Mouse (Mus musculus) T-helper 1 cell (primary cell): Measurements from ENCODE around the gene Edc4.
"Not testable (repeated sequence)": the region's sequence is repeated elsewhere in the genome, so short reads cannot be mapped to it uniquely, and the experiment has no call there.

Source experiments
- in situ Hi-C: fragments of 300-600 bp; cut with MboI, MseI; formaldehyde crosslinking; loops from one replicate; pipeline ENCODE4 v1.15.1; 2025; ENCODE audit warnings: high pct_unique_total_duplicates

Edc4 gene

GRCm38 (mm10) chr8:105880754-105881520 is at the start of gene Edc4:
Gene Edc4 (plus strand): TSS chr8:105880881.
- in situ Hi-C loops = no loop called here

DNA sequence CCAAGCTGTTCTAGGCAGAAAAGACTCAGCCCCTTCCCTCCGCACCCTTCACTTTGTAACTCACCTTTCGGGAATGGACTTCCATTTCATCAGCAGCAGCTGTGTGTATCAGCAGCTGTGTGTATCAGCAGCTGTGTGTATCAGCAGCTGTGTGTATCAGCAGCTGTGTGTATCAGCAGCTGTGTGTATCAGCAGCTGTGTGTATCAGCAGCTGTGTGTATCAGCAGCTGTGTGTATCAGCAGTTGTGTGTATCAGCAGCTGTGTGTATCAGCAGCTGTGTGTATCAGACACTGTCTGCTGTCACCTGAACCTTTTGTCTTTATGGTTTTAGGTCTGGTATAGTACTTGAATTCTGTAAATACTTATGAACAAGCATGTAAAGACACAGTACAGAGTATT is 46.9 kb upstream of the Edc4 start:
- in situ Hi-C loops = not testable (repeated sequence)

GRCm38 (mm10) chr8:105835318-105835717 is 45.4 kb upstream of the Edc4 start:
- in situ Hi-C loops = no loop called here

DNA sequence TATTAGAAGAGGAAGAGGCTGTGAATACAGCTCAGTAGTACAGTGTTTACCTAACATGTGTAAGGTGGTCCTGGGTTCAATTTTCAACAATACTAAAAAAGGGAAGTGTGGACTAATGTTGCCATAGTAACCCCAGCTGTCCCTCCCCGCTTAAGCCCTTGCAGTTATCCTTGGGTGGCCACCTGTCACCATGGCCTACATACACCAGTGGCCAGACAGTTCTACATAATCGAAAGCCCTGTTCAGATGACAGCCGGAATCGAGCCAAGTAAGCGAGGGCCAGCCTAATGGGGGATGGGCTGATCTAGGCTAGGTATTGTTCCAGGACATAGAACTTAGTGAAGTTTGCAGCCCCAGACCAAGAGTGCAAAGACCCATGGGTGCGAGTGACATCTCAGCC is 43.7 kb upstream of the Edc4 start:
- in situ Hi-C loops = no loop called here

DNA sequence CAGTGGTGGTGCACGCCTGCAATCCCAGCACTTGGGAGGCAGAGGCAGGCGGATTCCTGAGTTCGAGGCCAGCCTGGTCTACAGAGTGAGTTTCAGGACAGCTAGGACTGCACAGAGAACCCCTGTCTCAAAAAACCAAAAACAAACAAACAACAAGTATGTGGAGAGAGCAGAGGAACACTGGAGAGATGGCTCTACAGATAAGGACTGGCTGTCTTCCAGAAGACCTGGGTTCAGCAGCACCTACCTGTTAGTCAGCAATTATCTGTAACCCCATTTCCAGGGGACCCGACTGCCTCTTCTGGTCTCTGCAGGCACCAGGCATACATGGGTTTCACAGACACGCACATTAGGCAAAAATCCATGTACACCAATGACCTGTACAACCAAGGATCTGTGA is 41.5 kb upstream of the Edc4 start:
- in situ Hi-C loops = no loop called here

GRCm38 (mm10) chr8:105846678-105847077 is 34.0 kb upstream of the Edc4 start:
- in situ Hi-C loops = no loop called here

GRCm38 (mm10) chr8:105850014-105850413 is 30.7 kb upstream of the Edc4 start:
- in situ Hi-C loops = no loop called here

GRCm38 (mm10) chr8:105850611-105851010 is 30.1 kb upstream of the Edc4 start:
- in situ Hi-C loops = no loop called here

DNA sequence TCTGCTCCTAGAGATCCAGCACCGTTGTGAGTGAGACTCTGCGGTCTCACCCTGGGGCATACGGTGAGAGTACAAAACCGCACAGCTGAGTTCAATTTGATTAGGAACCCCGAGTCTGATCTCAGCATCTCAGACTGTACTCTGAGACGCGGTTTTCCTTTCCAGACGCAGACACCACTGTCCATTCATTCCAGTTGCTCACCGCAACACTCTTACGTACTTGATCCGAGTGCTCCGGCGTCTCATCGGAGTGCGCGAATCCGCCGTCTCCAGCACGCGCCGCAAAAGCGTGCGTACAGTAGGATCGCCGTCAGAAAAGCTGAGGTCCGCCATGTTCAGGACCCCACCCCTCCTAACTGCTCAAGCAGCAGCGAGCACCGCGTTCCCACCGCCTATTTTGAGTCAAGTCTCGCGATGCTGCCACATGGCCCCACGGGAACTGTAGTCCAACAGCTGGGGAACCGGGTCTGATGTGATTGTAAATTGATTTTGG is 29.0 kb upstream of the Edc4 start:
- in situ Hi-C loops = no loop called here

- in situ Hi-C loops = no loop called here
Observed at GRCm38 (mm10) chr8:105852146-105852729, 28.4 kb upstream of the Edc4 start.

- in situ Hi-C loops = no loop called here
Observed at GRCm38 (mm10) chr8:105853178-105853577, 27.5 kb upstream of the Edc4 start, which contains the start of gene Cenpt. Gene Cenpt (minus strand): TSS chr8:105853278.

- in situ Hi-C loops = no loop called here
Observed at GRCm38 (mm10) chr8:105854303-105854702, 26.4 kb upstream of the Edc4 start.

- in situ Hi-C loops = no loop called here
Observed at GRCm38 (mm10) chr8:105854715-105855216, 25.9 kb upstream of the Edc4 start, which contains the start of gene Thap11. Gene Thap11 (plus strand): TSS chr8:105855132.

- in situ Hi-C loops = no loop called here
Observed at GRCm38 (mm10) chr8:105855248-105856167, 25.2 kb upstream of the Edc4 start.

GRCm38 (mm10) chr8:105856168-105856835 is 24.4 kb upstream of the Edc4 start:
- in situ Hi-C loops = no loop called here

- in situ Hi-C loops = no loop called here
Observed at GRCm38 (mm10) chr8:105858495-105858894, 22.2 kb upstream of the Edc4 start.

DNA sequence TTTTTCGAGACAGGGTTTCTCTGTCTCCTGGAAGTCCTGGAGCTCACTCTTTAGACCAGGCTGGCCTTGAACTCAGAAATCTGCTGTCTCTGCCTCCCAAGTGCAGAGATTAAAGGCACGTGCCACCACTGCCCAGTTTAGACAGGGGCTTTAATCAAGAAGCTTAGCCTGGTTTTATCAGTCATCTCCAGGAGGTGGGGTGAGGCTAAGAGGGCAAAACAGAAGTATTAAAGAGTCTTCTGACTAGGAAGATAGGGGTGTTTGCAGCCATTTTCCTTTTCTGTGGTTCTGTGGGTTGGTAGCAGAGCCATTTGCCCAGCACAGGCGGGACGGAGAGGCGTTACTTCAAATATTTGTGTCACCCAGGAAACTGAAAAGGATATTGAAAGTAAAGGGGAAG is 21.4 kb upstream of the Edc4 start:
- in situ Hi-C loops = no loop called here

GRCm38 (mm10) chr8:105860143-105860981 is 20.3 kb upstream of the Edc4 start, which contains the start of gene Nutf2:
Gene Nutf2 (plus strand): TSS chr8:105860580.
- in situ Hi-C loops = no loop called here

DNA sequence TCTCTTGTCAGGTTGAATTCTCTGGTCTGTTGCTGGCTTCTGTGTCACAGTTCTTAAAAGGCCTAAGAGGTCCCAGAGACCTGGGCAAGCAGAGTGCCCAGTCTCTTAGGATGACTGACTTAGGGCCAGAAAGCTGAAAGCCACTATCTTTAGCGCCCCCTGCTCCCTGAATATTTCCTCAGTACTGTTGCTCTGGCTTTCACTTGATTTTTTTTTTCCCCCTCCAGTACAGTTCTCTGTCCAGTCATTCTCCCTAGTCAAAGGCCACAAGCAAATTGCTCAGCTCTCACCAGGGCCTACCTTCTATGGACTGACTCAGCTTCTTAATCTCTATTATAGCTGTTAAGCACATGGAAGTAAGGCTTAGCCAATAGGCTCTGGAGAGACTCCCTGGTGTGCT is 18.7 kb upstream of the Edc4 start:
- in situ Hi-C loops = no loop called here

- in situ Hi-C loops = no loop called here
Observed at GRCm38 (mm10) chr8:105866364-105867029, 14.2 kb upstream of the Edc4 start.
